Mouse (Mus musculus): ENCODE measurements around the gene Gm21992. TPM values are rescaled to one million over a fixed set of nuclear protein-coding genes. Genes with fewer than 3 reads are reported as not detected.

Gm21992 gene
- polyA plus RNA-seq, 1 experiment = 28.7 TPM

GRCm38 (mm10) chr19:4708765-4709164 lies 102.6 kb downstream of the Gm21992 start:
- TF ChIP-seq CTCF (IDR thresholded peaks at IDR 0.05; ENCODE audit: borderline replicate concordance, extremely low read depth, insufficient read depth, insufficient read length) (no peak), POLR2A (IDR thresholded peaks at IDR 0.05; ENCODE audit: borderline replicate concordance, extremely low read depth, insufficient read depth, insufficient read length, poor library complexity, severe bottlenecking) (no peak)
- DNase-seq (ENCODE audit: low read depth) = no peak

- DNase-seq (ENCODE audit: low read depth) = no peak
- TF ChIP-seq CTCF (IDR thresholded peaks at IDR 0.05; ENCODE audit: borderline replicate concordance, extremely low read depth, insufficient read depth, insufficient read length) (no peak), POLR2A (IDR thresholded peaks at IDR 0.05; ENCODE audit: borderline replicate concordance, extremely low read depth, insufficient read depth, insufficient read length, poor library complexity, severe bottlenecking) (no peak)
Observed at GRCm38 (mm10) chr19:4701221-4701620, 110.2 kb downstream of the Gm21992 start.

- DNase-seq (ENCODE audit: low read depth) = no peak
- TF ChIP-seq POLR2A (IDR thresholded peaks at IDR 0.05; ENCODE audit: borderline replicate concordance, extremely low read depth, insufficient read depth, insufficient read length, poor library complexity, severe bottlenecking) (no peak), CTCF (IDR thresholded peaks at IDR 0.05; ENCODE audit: borderline replicate concordance, extremely low read depth, insufficient read depth, insufficient read length) (no peak)
Observed at GRCm38 (mm10) chr19:4700656-4701055, 110.8 kb downstream of the Gm21992 start.

- no peak for TF ChIP-seq POLR2A (IDR thresholded peaks at IDR 0.05; ENCODE audit: borderline replicate concordance, extremely low read depth, insufficient read depth, insufficient read length, poor library complexity, severe bottlenecking)
- no peak for DNase-seq (ENCODE audit: low read depth)
Observed at GRCm38 (mm10) chr19:4699821-4700220, 111.6 kb downstream of the Gm21992 start.

- DNase-seq (ENCODE audit: low read depth) = peak; percentile 56
- no peak for TF ChIP-seq CTCF (IDR thresholded peaks at IDR 0.05; ENCODE audit: borderline replicate concordance, extremely low read depth, insufficient read depth, insufficient read length)
- TF ChIP-seq POLR2A (IDR thresholded peaks at IDR 0.05; ENCODE audit: borderline replicate concordance, extremely low read depth, insufficient read depth, insufficient read length, poor library complexity, severe bottlenecking) = no peak
Observed at GRCm38 (mm10) chr19:4698856-4699255, 112.6 kb downstream of the Gm21992 start.

- TF ChIP-seq CTCF (IDR thresholded peaks at IDR 0.05; ENCODE audit: borderline replicate concordance, extremely low read depth, insufficient read depth, insufficient read length) = no peak
- peak; percentile 67 for TF ChIP-seq POLR2A (IDR thresholded peaks at IDR 0.05; ENCODE audit: borderline replicate concordance, extremely low read depth, insufficient read depth, insufficient read length, poor library complexity, severe bottlenecking)
- peak; percentile 86 for DNase-seq (ENCODE audit: low read depth)
Observed at GRCm38 (mm10) chr19:4698205-4698677, 113.2 kb downstream of the Gm21992 start, which contains the start of gene Gm960. TSS of gene Gm960 (minus strand) at chr19:4698668.

GRCm38 (mm10) chr19:4697721-4698120 lies 113.7 kb downstream of the Gm21992 start:
- no peak for DNase-seq (ENCODE audit: low read depth)
- TF ChIP-seq CTCF (IDR thresholded peaks at IDR 0.05; ENCODE audit: borderline replicate concordance, extremely low read depth, insufficient read depth, insufficient read length) (no peak), POLR2A (IDR thresholded peaks at IDR 0.05; ENCODE audit: borderline replicate concordance, extremely low read depth, insufficient read depth, insufficient read length, poor library complexity, severe bottlenecking) (no peak)

- TF ChIP-seq CTCF (IDR thresholded peaks at IDR 0.05; ENCODE audit: borderline replicate concordance, extremely low read depth, insufficient read depth, insufficient read length) (no peak), POLR2A (IDR thresholded peaks at IDR 0.05; ENCODE audit: borderline replicate concordance, extremely low read depth, insufficient read depth, insufficient read length, poor library complexity, severe bottlenecking) (no peak)
- DNase-seq (ENCODE audit: low read depth) = no peak
Observed at GRCm38 (mm10) chr19:4697121-4697520, 114.3 kb downstream of the Gm21992 start.

- TF ChIP-seq CTCF (IDR thresholded peaks at IDR 0.05; ENCODE audit: borderline replicate concordance, extremely low read depth, insufficient read depth, insufficient read length) = no peak
- TF ChIP-seq POLR2A (IDR thresholded peaks at IDR 0.05; ENCODE audit: borderline replicate concordance, extremely low read depth, insufficient read depth, insufficient read length, poor library complexity, severe bottlenecking) = no peak
- no peak for DNase-seq (ENCODE audit: low read depth)
Observed at GRCm38 (mm10) chr19:4694346-4694745, 117.1 kb downstream of the Gm21992 start.

Other genes starting within 250 kb of the Gm21992 start
- 90.3 and 98.5 TPM in 2 replicates for gene Lrfn4, start 195.9 kb downstream of the Gm21992 start, polyA plus RNA-seq (2012; rRNA removed)
- gene Rce1, start 186.0 kb downstream of the Gm21992 start, polyA plus RNA-seq (2012; rRNA removed) = 65.2 and 115 TPM in 2 replicates
- 3.3 and 4.3 TPM in 2 replicates for gene Gm960, start 112.9 kb downstream of the Gm21992 start, polyA plus RNA-seq (2012; rRNA removed)
- 23.4 and 57.0 TPM in 2 replicates for gene Sptbn2, start 100.4 kb downstream of the Gm21992 start, polyA plus RNA-seq (2012; rRNA removed)
- 97.3 and 97.9 TPM in 2 replicates for gene Rbm4b, start 55.1 kb downstream of the Gm21992 start, polyA plus RNA-seq (2012; rRNA removed)
- 146 and 173 TPM in 2 replicates for gene Rbm4, start 17.7 kb downstream of the Gm21992 start, polyA plus RNA-seq (2012; rRNA removed)
- 70.7 and 85.4 TPM in 2 replicates for gene Rbm14, start within 50 bp of the Gm21992 start, polyA plus RNA-seq (2012; rRNA removed)
- gene Ccs, start 27.7 kb upstream of the Gm21992 start, polyA plus RNA-seq (2012; rRNA removed) = 42.3 and 45.1 TPM in 2 replicates
- gene Ccdc87, start 27.8 kb upstream of the Gm21992 start, polyA plus RNA-seq (2012; rRNA removed) = 0.30 and 0.62 TPM in 2 replicates
- gene Ctsf, start 43.5 kb upstream of the Gm21992 start, polyA plus RNA-seq (2012; rRNA removed) = 73.6 and 85.2 TPM in 2 replicates
- gene Actn3, start 66.3 kb upstream of the Gm21992 start, polyA plus RNA-seq (2012; rRNA removed) = 0.95 and 1.7 TPM in 2 replicates
- 32.0 and 48.4 TPM in 2 replicates for gene Zdhhc24, start 67.1 kb upstream of the Gm21992 start, polyA plus RNA-seq (2012; rRNA removed)
- 18.5 and 27.6 TPM in 2 replicates for gene Bbs1, start 95.0 kb upstream of the Gm21992 start, polyA plus RNA-seq (2012; rRNA removed)
- gene Dpp3, start 116.7 kb upstream of the Gm21992 start, polyA plus RNA-seq (2012; rRNA removed) = 111 and 122 TPM in 2 replicates
- 10.3 and 14.2 TPM in 2 replicates for gene Peli3, start 131.5 kb upstream of the Gm21992 start, polyA plus RNA-seq (2012; rRNA removed)
- 70.0 and 81.9 TPM in 2 replicates for gene Mrpl11, start 150.5 kb upstream of the Gm21992 start, polyA plus RNA-seq (2012; rRNA removed)
- 4.1 and 7.8 TPM in 2 replicates for gene Npas4, start 178.7 kb upstream of the Gm21992 start, polyA plus RNA-seq (2012; rRNA removed)
- 31.1 and 34.9 TPM in 2 replicates for gene Slc29a2, start 212.2 kb upstream of the Gm21992 start, polyA plus RNA-seq (2012; rRNA removed)
- gene B4gat1, start 227.2 kb upstream of the Gm21992 start, polyA plus RNA-seq (2012; rRNA removed) = 46.8 and 49.8 TPM in 2 replicates
- 1.9 and 2.8 TPM in 2 replicates for gene AC124502.3, start 227.3 kb upstream of the Gm21992 start, polyA plus RNA-seq (2012; rRNA removed)
- 32.9 and 39.8 TPM in 2 replicates for gene Brms1, start 229.7 kb upstream of the Gm21992 start, polyA plus RNA-seq (2012; rRNA removed)
- 4.0 and 4.3 TPM in 2 replicates for gene Rin1, start 238.9 kb upstream of the Gm21992 start, polyA plus RNA-seq (2012; rRNA removed)

Measured in brain, embryonic 14.5 days (tissue).